Mouse (Mus musculus): ENCODE data around the gene Kcnq5. TPM values are rescaled to one million over a fixed set of nuclear protein-coding genes. Genes with fewer than 3 reads are reported as not detected.
A peak's percentile ranks its signal among the peaks of the same experiment; 100 is the strongest.

Kcnq5 gene
- polyA plus RNA-seq, 1 experiment from 2014 or later = 1.2 TPM

DNA sequence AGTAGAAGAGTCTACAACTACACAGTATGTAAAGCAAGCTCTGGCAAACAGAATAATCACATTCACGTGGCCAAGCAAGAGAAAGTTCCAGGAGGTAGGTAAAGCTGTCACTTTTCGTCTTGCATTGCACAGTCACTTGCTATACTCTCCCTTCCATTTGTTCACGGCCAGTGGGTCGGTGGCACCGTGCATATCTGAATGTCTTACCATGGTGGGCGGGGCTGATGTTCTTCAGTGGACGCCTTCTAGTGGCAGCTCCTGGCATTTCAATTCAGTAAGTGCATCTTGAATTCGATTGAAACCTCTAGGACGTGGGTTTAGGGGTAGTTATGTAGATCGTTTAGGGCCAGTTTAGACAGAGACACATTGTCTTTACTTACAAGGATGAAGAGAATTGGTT lies 439.7 kb downstream of the Kcnq5 start:
- Histone ChIP-seq H3K9me3 (no peaks in the 10 kb centered on the region), H3K9ac (no peak overlapping the region), H3K27me3 (no peaks in the 10 kb centered on the region), H3K4me1 (no peaks in the 10 kb centered on the region), H3K27ac (no peak overlapping the region), H3K4me3 (no peak overlapping the region), H3K36me3 (no peaks in the 10 kb centered on the region), H3K4me2 (no peak overlapping the region)
- WGBS = 68% methylated on average over 10 of the region's 10 CpGs
- no peak for ATAC-seq (ENCODE audit: insufficient number of reproducible peaks, low FRiP score, low TSS enrichment, low read depth)

DNA sequence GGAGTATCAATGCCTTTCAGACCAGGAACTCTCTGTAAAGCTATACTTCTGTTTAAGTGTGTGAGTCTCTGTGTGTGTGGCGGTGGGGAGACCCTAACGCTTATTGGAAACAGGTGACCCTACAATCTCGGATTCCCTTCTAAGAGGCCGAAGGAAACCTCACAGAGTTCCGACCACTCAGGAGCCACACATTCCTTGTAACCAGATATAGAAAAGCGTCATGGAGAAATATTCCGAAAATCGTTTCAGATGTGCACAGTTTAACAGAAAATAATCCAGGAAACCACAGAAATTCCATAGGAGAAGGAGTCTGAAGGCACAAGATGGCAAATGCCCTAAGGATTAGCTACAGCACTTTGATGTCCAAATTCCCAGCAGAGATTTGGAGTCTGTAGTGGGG lies 440.3 kb downstream of the Kcnq5 start:
- ATAC-seq (ENCODE audit: insufficient number of reproducible peaks, low FRiP score, low TSS enrichment, low read depth) = no peak
- Histone ChIP-seq H3K9me3 (no peaks in the 10 kb centered on the region), H3K27ac (no peak overlapping the region), H3K27me3 (no peaks in the 10 kb centered on the region), H3K4me2 (no peak overlapping the region), H3K9ac (no peak overlapping the region), H3K4me3 (no peak overlapping the region), H3K36me3 (no peaks in the 10 kb centered on the region), H3K4me1 (no peaks in the 10 kb centered on the region)
- WGBS = 33% methylated on average over 8 of the region's 8 CpGs

DNA sequence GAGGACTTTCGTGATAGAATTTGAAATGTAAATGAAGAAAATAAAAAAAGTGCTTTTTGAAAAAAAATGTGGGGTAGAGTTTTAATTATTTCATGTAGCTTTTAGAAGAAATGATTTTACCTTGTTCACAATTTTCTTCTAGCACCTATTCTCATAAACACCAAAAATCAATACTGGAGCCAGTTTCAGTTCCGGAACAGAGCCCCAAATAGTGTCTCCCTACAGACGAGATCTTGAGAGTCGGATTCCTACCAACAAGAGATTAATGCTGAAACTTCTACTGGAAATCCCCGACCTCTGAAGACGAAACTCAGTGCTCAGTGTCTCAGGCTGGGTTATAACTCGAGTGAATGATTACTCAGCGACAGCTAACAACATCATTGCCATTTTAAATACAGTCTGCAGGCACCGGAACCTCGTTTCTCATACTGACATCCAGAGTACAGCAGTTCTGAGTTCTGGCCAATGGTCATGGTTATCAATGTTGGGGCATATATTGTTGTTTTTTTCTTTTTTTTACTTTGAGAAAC lies 441.6 kb downstream of the Kcnq5 start:
- H3K9me3 ChIP-seq = no peaks in the 10 kb centered on the region

DNA sequence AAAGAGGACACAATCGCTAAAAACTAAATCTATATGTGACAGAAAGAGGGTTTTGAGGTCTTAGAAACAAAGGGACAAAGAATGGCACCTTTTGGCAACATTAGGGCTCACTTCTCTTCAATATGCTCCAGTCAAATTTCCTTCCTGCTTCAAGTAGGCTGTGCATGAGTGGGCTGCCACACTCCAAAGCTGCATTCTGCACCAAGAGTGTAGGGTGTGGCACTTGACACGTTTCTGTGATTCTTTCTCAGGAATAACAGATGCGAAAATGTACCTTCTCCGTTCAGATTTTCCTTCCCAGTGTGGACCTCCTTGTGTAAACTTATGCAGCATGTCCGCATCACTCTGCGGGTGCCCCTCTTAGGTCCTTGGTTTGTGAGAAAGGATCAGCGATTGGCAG lies 455.1 kb downstream of the Kcnq5 start:
- no peak overlapping the region for H3K9ac ChIP-seq
- WGBS = 85% methylated on average over 7 of the region's 7 CpGs
- H3K4me2 ChIP-seq = no peak overlapping the region
- H3K4me1 ChIP-seq = no peaks in the 10 kb centered on the region
- H3K27ac ChIP-seq = no peak overlapping the region
- no peaks in the 10 kb centered on the region for H3K9me3 ChIP-seq
- H3K4me3 ChIP-seq = no peak overlapping the region
- ATAC-seq (ENCODE audit: insufficient number of reproducible peaks, low FRiP score, low TSS enrichment, low read depth) = no peak
- H3K27me3 ChIP-seq = no peaks in the 10 kb centered on the region
- no peaks in the 10 kb centered on the region for H3K36me3 ChIP-seq

More for the DNA sequence above, 441.6 kb downstream of the Kcnq5 start:
- no peak for ATAC-seq (ENCODE audit: insufficient number of reproducible peaks, low FRiP score, low TSS enrichment, low read depth)
- Histone ChIP-seq H3K36me3 (no peaks in the 10 kb centered on the region), H3K27ac (no peak overlapping the region), H3K27me3 (no peaks in the 10 kb centered on the region), H3K9ac (no peak overlapping the region), H3K4me2 (no peak overlapping the region), H3K4me1 (no peaks in the 10 kb centered on the region), H3K4me3 (no peak overlapping the region)
- WGBS = 76% methylated on average over 10 of the region's 10 CpGs

DNA sequence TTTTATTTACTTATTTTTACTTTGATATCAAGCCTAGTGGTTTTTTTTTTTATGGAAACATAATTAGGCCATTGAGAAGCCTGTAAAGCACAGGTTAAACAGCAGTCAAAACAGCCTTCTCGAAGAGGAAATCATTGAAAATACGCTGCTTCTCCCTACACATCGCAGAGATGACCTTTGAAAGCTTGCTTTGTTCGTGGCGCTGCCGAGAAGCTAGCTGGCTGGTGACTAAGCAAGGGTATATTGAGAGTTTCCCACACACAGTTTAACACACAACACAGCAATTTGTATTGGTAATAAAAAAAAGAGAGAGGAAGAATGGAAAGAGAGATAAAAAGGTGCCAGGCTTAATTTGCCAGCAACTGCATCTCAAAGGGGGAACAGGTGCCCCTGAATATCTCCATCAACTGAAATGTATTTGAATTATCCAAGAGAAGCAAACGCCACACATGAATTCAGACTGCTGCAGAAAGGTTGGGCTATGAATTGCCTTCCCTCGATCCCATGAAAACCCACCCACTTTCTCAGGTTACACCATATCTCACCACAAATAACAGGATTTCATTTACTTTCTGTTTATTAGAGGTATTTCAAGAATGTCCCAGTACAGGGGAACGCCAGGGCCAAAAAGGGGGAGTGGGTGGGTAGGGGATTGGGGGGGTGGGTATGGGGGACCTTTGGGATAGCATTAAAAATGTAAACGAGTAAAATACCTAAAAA lies 461.8 kb downstream of the Kcnq5 start:
- H3K9me3 ChIP-seq = no peaks in the 10 kb centered on the region
- no peaks in the 10 kb centered on the region for H3K4me1 ChIP-seq
- H3K27me3 ChIP-seq = no peaks in the 10 kb centered on the region
- H3K9ac ChIP-seq = no peak overlapping the region
- no peak overlapping the region for H3K27ac ChIP-seq
- H3K36me3 ChIP-seq = no peaks in the 10 kb centered on the region
- no peak for ATAC-seq (ENCODE audit: insufficient number of reproducible peaks, low FRiP score, low TSS enrichment, low read depth)
- WGBS = 21% methylated on average over 10 of the region's 10 CpGs
- H3K4me3 ChIP-seq = no peak overlapping the region
- no peak overlapping the region for H3K4me2 ChIP-seq

DNA sequence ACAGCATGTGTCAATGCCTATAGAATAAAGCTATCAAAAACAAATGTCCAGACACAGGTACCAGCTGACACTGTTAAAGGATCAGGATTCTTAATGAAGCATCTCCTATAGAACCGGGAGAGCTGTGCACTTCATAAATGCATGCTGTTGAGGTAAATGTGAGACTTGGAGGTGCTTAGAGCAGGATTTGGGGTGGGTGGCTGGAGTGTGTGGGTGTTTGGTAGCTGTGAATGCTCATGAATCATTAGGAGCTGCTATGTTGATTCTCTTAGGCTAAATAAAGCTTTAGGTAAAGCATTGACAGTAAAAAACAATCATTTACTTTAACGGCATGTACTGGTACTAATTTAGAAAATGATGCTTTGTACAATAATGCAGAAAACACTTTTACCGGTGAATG lies 465.4 kb downstream of the Kcnq5 start:
- 69% methylated on average over 3 of the region's 3 CpGs for WGBS
- Histone ChIP-seq H3K27ac (no peak overlapping the region), H3K4me1 (no peaks in the 10 kb centered on the region), H3K27me3 (no peaks in the 10 kb centered on the region), H3K9me3 (no peaks in the 10 kb centered on the region), H3K4me3 (no peak overlapping the region), H3K4me2 (no peak overlapping the region), H3K36me3 (no peaks in the 10 kb centered on the region), H3K9ac (no peak overlapping the region)
- no peak for ATAC-seq (ENCODE audit: insufficient number of reproducible peaks, low FRiP score, low TSS enrichment, low read depth)

DNA sequence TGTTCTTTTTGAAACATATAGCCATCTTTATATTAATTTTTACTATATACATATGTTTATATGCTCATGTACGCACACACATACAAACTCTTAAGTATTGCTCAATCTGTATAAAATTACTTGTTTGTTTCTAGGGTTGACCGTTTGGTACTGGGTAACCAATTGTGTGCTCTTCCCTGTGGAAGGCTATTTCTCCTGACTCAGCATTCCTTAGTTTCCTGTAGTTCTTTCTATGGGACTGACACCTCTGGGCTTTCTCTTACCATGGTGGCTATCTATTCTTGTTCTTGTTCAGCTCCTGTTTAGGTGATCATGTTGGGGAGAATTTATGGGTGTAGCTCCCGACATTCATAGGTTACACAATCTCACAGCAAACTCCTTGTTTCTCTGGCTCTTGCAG lies 473.1 kb downstream of the Kcnq5 start:
- ATAC-seq (ENCODE audit: insufficient number of reproducible peaks, low FRiP score, low TSS enrichment, low read depth) = no peak
- H3K36me3 ChIP-seq = no peaks in the 10 kb centered on the region
- H3K27ac ChIP-seq = no peak overlapping the region
- no peaks in the 10 kb centered on the region for H3K27me3 ChIP-seq
- H3K9me3 ChIP-seq = no peaks in the 10 kb centered on the region
- 78% methylated on average over 3 of the region's 3 CpGs for whole genome bisulfite sequencing
- H3K4me3 ChIP-seq = no peak overlapping the region
- H3K9ac ChIP-seq = no peak overlapping the region
- no peaks in the 10 kb centered on the region for H3K4me1 ChIP-seq
- no peak overlapping the region for H3K4me2 ChIP-seq

DNA sequence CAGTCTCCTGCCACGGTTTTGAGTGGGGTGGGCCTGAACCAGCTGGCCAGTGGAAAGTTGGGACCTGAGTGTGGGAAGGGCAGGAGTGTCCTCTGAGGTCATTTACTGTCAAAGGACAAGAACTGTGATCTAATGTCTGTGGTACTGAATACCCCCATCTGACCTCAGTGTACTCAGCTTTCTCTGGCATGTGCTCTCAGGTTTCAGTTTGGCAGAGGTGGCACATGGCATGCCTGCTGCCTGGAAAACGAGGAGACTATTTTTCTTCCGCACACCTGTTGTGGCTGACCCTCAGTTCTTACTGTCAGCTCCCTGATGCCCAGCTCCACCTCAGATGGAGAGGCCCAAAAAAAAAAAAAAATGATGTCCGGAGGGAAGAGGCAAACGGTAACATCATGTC lies 475.5 kb downstream of the Kcnq5 start:
- Histone ChIP-seq H3K36me3 (no peaks in the 10 kb centered on the region), H3K4me2 (no peak overlapping the region), H3K27ac (no peak overlapping the region), H3K4me3 (no peak overlapping the region), H3K27me3 (no peaks in the 10 kb centered on the region), H3K9me3 (no peaks in the 10 kb centered on the region), H3K9ac (no peak overlapping the region), H3K4me1 (no peaks in the 10 kb centered on the region)
- WGBS = 34% methylated on average over 5 of the region's 5 CpGs
- no peak for ATAC-seq (ENCODE audit: insufficient number of reproducible peaks, low FRiP score, low TSS enrichment, low read depth)

DNA sequence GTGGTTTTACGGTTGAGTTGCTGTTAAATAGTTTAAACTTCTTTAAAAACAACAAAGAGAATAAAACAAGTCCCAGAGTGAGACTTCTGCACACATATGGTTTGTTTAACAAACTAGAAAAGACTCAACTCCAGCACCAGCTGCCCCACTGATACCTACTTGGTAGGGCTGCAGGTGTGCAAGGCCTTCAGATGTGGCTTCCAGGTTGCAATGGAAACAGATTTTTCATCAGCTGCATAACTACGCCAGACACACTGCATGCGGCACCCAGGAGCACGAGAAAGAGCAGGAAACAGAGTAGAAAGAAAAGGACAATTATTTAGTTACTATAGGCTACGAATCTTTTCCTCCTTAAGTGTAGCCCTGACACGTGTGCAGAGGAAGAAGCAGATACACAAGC lies 492.4 kb downstream of the Kcnq5 start:
- Histone ChIP-seq H3K4me3 (no peak overlapping the region), H3K27ac (no peak overlapping the region), H3K27me3 (no peaks in the 10 kb centered on the region), H3K9me3 (no peaks in the 10 kb centered on the region), H3K9ac (no peak overlapping the region), H3K4me2 (no peak overlapping the region), H3K4me1 (no peaks in the 10 kb centered on the region), H3K36me3 (no peaks in the 10 kb centered on the region)
- ATAC-seq (ENCODE audit: insufficient number of reproducible peaks, low FRiP score, low TSS enrichment, low read depth) = no peak
- 55% methylated on average over 6 of the region's 6 CpGs for WGBS

DNA sequence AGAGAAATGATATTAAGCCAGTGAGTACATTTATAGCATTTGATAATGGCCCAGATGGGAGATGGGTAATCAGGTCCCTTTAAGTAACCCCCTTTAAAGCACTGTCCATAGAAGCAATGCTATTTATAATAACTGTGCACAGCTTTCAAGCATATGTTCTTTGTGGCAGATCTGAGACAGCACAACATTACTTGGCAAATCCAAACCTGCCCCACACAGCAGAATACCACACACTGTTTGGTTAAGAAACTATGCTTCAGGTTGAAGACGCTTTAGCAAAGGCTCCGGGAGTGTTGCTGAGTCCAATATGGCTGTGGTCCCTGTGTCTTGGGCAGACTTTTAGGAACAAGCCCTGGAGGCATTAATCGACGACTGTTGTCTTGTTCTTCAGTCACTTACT lies 495.3 kb downstream of the Kcnq5 start:
- Histone ChIP-seq H3K27ac (no peak overlapping the region), H3K9ac (no peak overlapping the region), H3K4me1 (no peaks in the 10 kb centered on the region), H3K4me3 (no peak overlapping the region), H3K27me3 (no peaks in the 10 kb centered on the region), H3K9me3 (no peaks in the 10 kb centered on the region), H3K4me2 (no peak overlapping the region), H3K36me3 (no peaks in the 10 kb centered on the region)
- WGBS = 73% methylated on average over 4 of the region's 4 CpGs
- no peak for ATAC-seq (ENCODE audit: insufficient number of reproducible peaks, low FRiP score, low TSS enrichment, low read depth)

DNA sequence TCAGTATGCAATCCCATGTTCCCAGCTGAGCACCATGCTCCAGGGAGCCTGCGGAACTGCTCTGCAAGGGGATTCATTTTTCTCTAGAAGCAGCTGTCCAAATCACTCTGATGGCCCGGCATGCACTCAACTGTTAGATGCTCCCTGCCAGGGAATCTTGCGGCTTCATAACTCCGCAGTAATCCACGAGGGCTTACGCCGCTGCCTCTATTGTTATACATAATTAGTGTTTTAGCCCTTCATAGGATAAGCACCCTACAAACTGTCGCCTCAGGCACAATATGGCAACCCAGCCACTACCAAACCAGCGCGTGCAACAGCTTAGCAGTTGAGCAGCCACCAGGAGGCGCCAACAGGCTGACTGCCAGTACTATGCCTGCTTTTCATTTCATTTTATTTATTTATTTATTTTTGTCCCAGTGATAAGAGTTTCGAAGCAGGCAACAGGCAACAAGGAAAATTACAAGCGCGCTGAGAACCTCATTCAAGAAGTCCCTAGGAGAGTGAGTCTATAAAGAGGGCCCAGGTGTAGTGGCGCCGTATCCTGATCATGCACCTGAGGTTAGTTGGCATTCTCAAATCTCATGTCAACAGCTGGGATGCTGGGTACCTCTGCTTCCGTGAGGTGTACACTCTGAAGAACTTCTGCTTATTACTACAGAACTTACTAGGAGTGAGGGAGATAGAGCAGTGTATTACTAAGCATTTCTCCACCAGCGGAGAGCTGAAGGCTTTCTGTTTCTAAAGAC lies 500.6 kb downstream of the Kcnq5 start:
- ATAC-seq (ENCODE audit: insufficient number of reproducible peaks, low FRiP score, low TSS enrichment, low read depth) = 0 out of 2 replicates have a peak, but pooled peaks have one; percentile 14

DNA sequence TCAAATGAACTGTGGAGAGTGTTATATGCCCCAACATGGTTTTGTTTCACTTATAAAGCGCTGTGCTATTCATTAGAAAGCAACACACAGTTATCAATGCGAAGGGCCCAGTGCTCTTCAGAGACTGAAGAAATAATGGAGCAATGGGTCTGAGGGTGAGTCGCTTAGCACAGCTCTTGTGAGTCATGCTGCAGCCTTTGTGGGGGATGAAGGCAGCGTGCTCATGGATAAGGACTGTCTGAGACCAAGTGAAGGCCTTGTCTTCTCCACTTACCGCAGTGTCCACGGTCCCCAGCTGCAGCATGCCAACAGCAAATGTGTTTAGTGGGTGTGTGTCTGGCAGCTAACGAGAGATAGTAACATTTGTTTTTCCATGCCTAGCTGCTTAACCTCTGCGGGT lies 503.2 kb downstream of the Kcnq5 start:
- no peak overlapping the region for H3K9ac ChIP-seq
- no peak overlapping the region for H3K4me2 ChIP-seq
- WGBS = 86% methylated on average over 8 of the region's 8 CpGs
- no peak overlapping the region for H3K27ac ChIP-seq
- no peaks in the 10 kb centered on the region for H3K27me3 ChIP-seq
- ATAC-seq (ENCODE audit: insufficient number of reproducible peaks, low FRiP score, low TSS enrichment, low read depth) = no peak
- H3K9me3 ChIP-seq = no peaks in the 10 kb centered on the region
- no peak overlapping the region for H3K4me3 ChIP-seq
- no peaks in the 10 kb centered on the region for H3K4me1 ChIP-seq
- no peaks in the 10 kb centered on the region for H3K36me3 ChIP-seq

More for the DNA sequence above, 500.6 kb downstream of the Kcnq5 start:
- Histone ChIP-seq H3K4me2 (no peak overlapping the region), H3K27me3 (no peaks in the 10 kb centered on the region), H3K36me3 (no peaks in the 10 kb centered on the region), H3K27ac (no peak overlapping the region), H3K4me1 (no peaks in the 10 kb centered on the region), H3K9ac (no peak overlapping the region), H3K4me3 (no peak overlapping the region), H3K9me3 (no peaks in the 10 kb centered on the region)
- 55% methylated on average over 18 of the region's 18 CpGs for whole genome bisulfite sequencing

Measured in limb, embryonic 15.5 days (tissue).